Mouse (Mus musculus) testis, adult 2 months (tissue): ENCODE measurements at regions not wholly inside any gene's neighbourhood (a gene's known extent, or its start where the extent isn't known, plus 50 kb on each side); places are given as distances from the start of the nearest gene placed in this dataset.

Experiments
- H3K27ac ChIP-seq: fragments of 200-500 bp; 2 replicates; pipeline ENCODE4 v1.5.1; 2012; ENCODE audit warnings: low read depth, low read length; ENCODE audit not compliant: control insufficient read depth, insufficient read depth
- H3K27me3 ChIP-seq: fragments of 200-500 bp; 2 replicates; pipeline ENCODE4 v1.6.1; 2012; ENCODE audit warnings: mild to moderate bottlenecking, low read length, moderate library complexity; ENCODE audit not compliant: control insufficient read depth, insufficient read depth
- H3K36me3 ChIP-seq: fragments of 200-500 bp; 2 replicates; pipeline ENCODE4 v1.6.1; 2012; ENCODE audit warnings: mild to moderate bottlenecking, low read length; ENCODE audit not compliant: control insufficient read depth, insufficient read depth
- H3K4me1 ChIP-seq: fragments of 200-500 bp; 2 replicates; pipeline ENCODE4 v1.6.1; 2012; ENCODE audit warnings: low read length; ENCODE audit not compliant: control insufficient read depth, insufficient read depth
- H3K4me3 ChIP-seq: fragments of 200-500 bp; 2 replicates; pipeline ENCODE4 v1.5.1; 2012; ENCODE audit warnings: low read depth, mild to moderate bottlenecking, low read length, moderate library complexity, mixed read lengths; ENCODE audit not compliant: control insufficient read depth
- CTCF ChIP-seq: fragments of 200-500 bp; IDR thresholded peaks from 2 replicates; pipeline ENCODE4 v1.5.1; 2012; ENCODE audit warnings: low read depth, mild to moderate bottlenecking, inconsistent platforms, low read length, moderate library complexity; ENCODE audit not compliant: control insufficient read depth, insufficient read depth, insufficient replicate concordance
- POLR2A ChIP-seq: fragments of 200-500 bp; IDR thresholded peaks from 2 replicates; pipeline ENCODE4 v1.6.1; 2012; ENCODE audit warnings: low read depth, mild to moderate bottlenecking, inconsistent platforms, low read length, moderate library complexity; ENCODE audit not compliant: control insufficient read depth

DNA sequence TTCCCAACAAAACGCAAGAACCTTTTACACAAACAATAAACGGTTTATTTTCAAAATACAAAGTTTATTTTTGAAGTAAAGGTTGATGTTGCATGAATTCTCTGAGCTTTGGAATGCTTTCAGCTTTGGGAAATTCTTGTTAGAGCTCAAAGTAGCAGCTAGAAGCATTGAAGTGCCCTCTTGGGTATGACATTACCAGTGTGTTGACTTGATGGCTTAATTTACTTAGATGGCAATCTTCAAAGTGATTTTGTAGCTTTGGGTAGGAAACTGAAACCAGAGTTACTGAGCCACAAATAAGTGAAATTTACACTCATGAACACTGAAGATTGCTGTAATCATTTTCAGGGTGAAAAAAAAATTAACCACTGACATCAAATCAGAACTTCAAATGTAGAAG lies 320.3 kb upstream of the Reg3g start:
- H3K27ac ChIP-seq: no peak overlapping the region
- TF ChIP-seq CTCF (no peak), POLR2A (no peak)
- no peaks in the 10 kb centered on the region for H3K36me3 ChIP-seq
- H3K4me1 ChIP-seq: no peaks in the 10 kb centered on the region
- H3K27me3 ChIP-seq: no peaks in the 10 kb centered on the region
- H3K4me3 ChIP-seq: no peak overlapping the region

DNA sequence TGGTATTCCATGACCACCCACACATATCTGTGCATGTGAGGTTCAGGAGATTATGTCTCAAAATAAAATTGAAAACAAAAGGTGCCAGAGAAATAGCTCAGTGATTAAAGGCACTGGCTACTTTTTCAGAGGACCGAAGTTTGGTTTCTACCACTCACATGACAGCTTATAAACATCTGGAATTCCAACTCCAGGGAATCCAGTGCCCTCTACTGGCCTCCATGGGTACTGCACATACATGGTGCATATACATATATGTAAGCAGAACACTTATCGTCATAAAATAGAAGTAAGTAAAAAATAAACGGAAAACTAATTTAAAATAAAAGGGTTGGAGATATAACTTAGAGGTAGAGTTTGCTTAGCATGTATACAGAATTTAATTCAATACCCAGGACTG lies 288.9 kb upstream of the Reg3g start:
- Histone ChIP-seq H3K36me3 (no peaks in the 10 kb centered on the region), H3K27me3 (no peaks in the 10 kb centered on the region), H3K4me3 (no peak overlapping the region), H3K27ac (no peak overlapping the region), H3K4me1 (no peaks in the 10 kb centered on the region)
- TF ChIP-seq CTCF (no peak), POLR2A (no peak)
